Mouse (Mus musculus): ENCODE data around the gene Rhot2. TPM values are rescaled to one million over a fixed set of nuclear protein-coding genes. Genes with fewer than 3 reads are reported as not detected.

Gene Rhot2
- polyA plus RNA-seq, 1 experiment from 2014 or later, result 13.0 TPM

DNA sequence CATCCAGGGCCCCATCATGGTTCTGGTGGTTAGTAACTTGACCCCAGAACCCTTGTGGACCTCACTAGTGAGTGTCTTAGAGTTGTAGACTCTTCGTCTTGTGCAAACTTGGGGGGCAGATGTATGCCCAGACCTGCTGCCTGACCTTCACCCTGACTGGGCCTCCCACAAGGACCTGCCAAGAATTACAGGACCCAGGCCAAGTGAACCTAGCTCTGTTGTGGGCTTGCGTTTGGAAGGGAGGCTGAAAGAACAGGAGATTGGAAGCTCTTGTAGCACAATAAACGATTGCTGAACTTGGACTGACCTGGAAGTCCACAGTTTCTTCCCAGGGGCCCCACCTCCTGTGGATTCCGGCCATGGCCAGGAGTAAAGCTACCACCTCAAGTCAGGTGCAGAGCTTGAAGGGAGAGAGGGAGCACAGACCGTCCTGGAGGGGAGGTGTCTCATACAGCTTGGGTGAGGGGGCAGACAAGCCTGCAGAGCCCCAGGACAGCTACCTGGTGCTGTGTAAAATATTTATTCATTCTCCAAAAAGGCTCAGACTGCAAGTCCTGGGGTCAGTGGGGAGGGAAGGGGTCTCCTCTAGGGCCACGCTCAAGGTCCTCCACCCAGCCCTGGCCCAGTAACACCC lies 10.6 kb downstream of the Rhot2 start:
- ATAC-seq (ENCODE audit: low FRiP score, low TSS enrichment), result no peak
- Histone ChIP-seq H3K36me3 (ENCODE audit: control insufficient read depth, insufficient read depth, low read length) (peaks cover 42% of the 10 kb centered on the region), H3K4me1 (ENCODE audit: control insufficient read depth, insufficient read depth, low read length) (peaks cover 60% of the 10 kb centered on the region)

GRCm38 (mm10) chr17:25833291-25833663 lies 11.4 kb downstream of the Rhot2 start, which contains the start of gene Stub1:
TSS of gene Stub1 (minus strand) at chr17:25833404.
- Histone ChIP-seq H3K27me3 (ENCODE audit: control insufficient read depth, insufficient read depth, low read length) (no peaks in the 10 kb centered on the region), H3K27ac (ENCODE audit: low read depth, low read length) (peak within 1 kb of the TSS; percentile 98), H3K4me3 (ENCODE audit: low read length) (peak within 1 kb of the TSS; percentile 89), H3K9ac (ENCODE audit: low read depth, low read length) (peak within 1 kb of the TSS; percentile 93), H3K4me2 (replicated peaks; ENCODE audit: low read depth, low read length) (peak within 1 kb of the TSS; percentile 95), H3K36me3 (ENCODE audit: control insufficient read depth, insufficient read depth, low read length) (peaks cover 39% of the 10 kb centered on the region), H3K9me3 (ENCODE audit: control insufficient read depth, low read length) (no peaks in the 10 kb centered on the region), H3K4me1 (ENCODE audit: control insufficient read depth, insufficient read depth, low read length) (peaks cover 63% of the 10 kb centered on the region)
- under 1% methylated on average over 24 of the region's 24 CpGs for WGBS
- peak; percentile 64 for ATAC-seq (ENCODE audit: low FRiP score, low TSS enrichment)

More for the DNA sequence above, 10.6 kb downstream of the Rhot2 start:
- Histone ChIP-seq H3K4me3 (ENCODE audit: low read length) (peak overlapping the region; percentile 89), H3K27me3 (ENCODE audit: control insufficient read depth, insufficient read depth, low read length) (no peaks in the 10 kb centered on the region), H3K4me2 (replicated peaks; ENCODE audit: low read depth, low read length) (peak overlapping the region; percentile 95), H3K27ac (ENCODE audit: low read depth, low read length) (peak overlapping the region; percentile 98), H3K9ac (ENCODE audit: low read depth, low read length) (peak overlapping the region; percentile 93), H3K9me3 (ENCODE audit: control insufficient read depth, low read length) (no peaks in the 10 kb centered on the region)
- WGBS, result 17% methylated on average over 6 of the region's 6 CpGs

- H3K4me2 ChIP-seq (replicated peaks; ENCODE audit: low read depth, low read length), result peak overlapping the region; percentile 95
- peak overlapping the region; percentile 98 for H3K27ac ChIP-seq (ENCODE audit: low read depth, low read length)
- H3K9me3 ChIP-seq (ENCODE audit: control insufficient read depth, low read length), result no peaks in the 10 kb centered on the region
- H3K27me3 ChIP-seq (ENCODE audit: control insufficient read depth, insufficient read depth, low read length), result no peaks in the 10 kb centered on the region
- H3K4me3 ChIP-seq (ENCODE audit: low read length), result peak overlapping the region; percentile 89
- peaks cover 62% of the 10 kb centered on the region for H3K4me1 ChIP-seq (ENCODE audit: control insufficient read depth, insufficient read depth, low read length)
- WGBS, result under 1% methylated on average over 55 of the region's 77 CpGs
- H3K9ac ChIP-seq (ENCODE audit: low read depth, low read length), result peak overlapping the region; percentile 93
- peaks cover 41% of the 10 kb centered on the region for H3K36me3 ChIP-seq (ENCODE audit: control insufficient read depth, insufficient read depth, low read length)
- peak; percentile 91 for ATAC-seq (ENCODE audit: low FRiP score, low TSS enrichment)
These were observed 12.0 kb downstream of the Rhot2 start for GRCm38 (mm10) chr17:25832436-25833290.

- whole genome bisulfite sequencing, result 57% methylated on average over 21 of the region's 21 CpGs
- no peaks in the 10 kb centered on the region for H3K9me3 ChIP-seq (ENCODE audit: control insufficient read depth, low read length)
- H3K4me2 ChIP-seq (replicated peaks; ENCODE audit: low read depth, low read length), result peak overlapping the region; percentile 95
- no peak for ATAC-seq (ENCODE audit: low FRiP score, low TSS enrichment)
- no peak overlapping the region; the same call in 1 of the 2 replicates for H3K27ac ChIP-seq (ENCODE audit: low read depth, low read length)
- H3K4me1 ChIP-seq (ENCODE audit: control insufficient read depth, insufficient read depth, low read length), result peaks cover 52% of the 10 kb centered on the region
- H3K36me3 ChIP-seq (ENCODE audit: control insufficient read depth, insufficient read depth, low read length), result peaks cover 49% of the 10 kb centered on the region
- no peaks in the 10 kb centered on the region for H3K27me3 ChIP-seq (ENCODE audit: control insufficient read depth, insufficient read depth, low read length)
- peak overlapping the region; percentile 93 for H3K9ac ChIP-seq (ENCODE audit: low read depth, low read length)
- peak overlapping the region; percentile 89 for H3K4me3 ChIP-seq (ENCODE audit: low read length)
These were observed 13.0 kb downstream of the Rhot2 start for GRCm38 (mm10) chr17:25831451-25832281.

GRCm38 (mm10) chr17:25830806-25831431 lies 13.7 kb downstream of the Rhot2 start:
- Histone ChIP-seq H3K4me1 (ENCODE audit: control insufficient read depth, insufficient read depth, low read length) (peaks cover 45% of the 10 kb centered on the region), H3K9me3 (ENCODE audit: control insufficient read depth, low read length) (no peaks in the 10 kb centered on the region), H3K9ac (ENCODE audit: low read depth, low read length) (peak overlapping the region; percentile 93), H3K27ac (ENCODE audit: low read depth, low read length) (no peak overlapping the region), H3K4me2 (replicated peaks; ENCODE audit: low read depth, low read length) (peak overlapping the region; percentile 95; the same call in 1 of the 2 replicates), H3K4me3 (ENCODE audit: low read length) (peak overlapping the region; percentile 89), H3K36me3 (ENCODE audit: control insufficient read depth, insufficient read depth, low read length) (peaks cover 56% of the 10 kb centered on the region), H3K27me3 (ENCODE audit: control insufficient read depth, insufficient read depth, low read length) (no peaks in the 10 kb centered on the region)
- ATAC-seq (ENCODE audit: low FRiP score, low TSS enrichment), result no peak
- 85% methylated on average over 14 of the region's 14 CpGs for WGBS

GRCm38 (mm10) chr17:25830200-25830753 lies 14.4 kb downstream of the Rhot2 start:
- ATAC-seq (ENCODE audit: low FRiP score, low TSS enrichment), result no peak
- Histone ChIP-seq H3K9ac (ENCODE audit: low read depth, low read length) (no peak overlapping the region; the same call in 1 of the 2 replicates), H3K4me3 (ENCODE audit: low read length) (peak overlapping the region; percentile 68), H3K27ac (ENCODE audit: low read depth, low read length) (0 out of 2 replicates have a peak overlapping the region, but pooled peaks have one; percentile 92), H3K4me1 (ENCODE audit: control insufficient read depth, insufficient read depth, low read length) (peaks cover 42% of the 10 kb centered on the region), H3K27me3 (ENCODE audit: control insufficient read depth, insufficient read depth, low read length) (no peaks in the 10 kb centered on the region), H3K4me2 (replicated peaks; ENCODE audit: low read depth, low read length) (peak overlapping the region; percentile 77), H3K36me3 (ENCODE audit: control insufficient read depth, insufficient read depth, low read length) (peaks cover 55% of the 10 kb centered on the region), H3K9me3 (ENCODE audit: control insufficient read depth, low read length) (no peaks in the 10 kb centered on the region)
- 83% methylated on average over 4 of the region's 4 CpGs for WGBS

GRCm38 (mm10) chr17:25829558-25830017 lies 15.1 kb downstream of the Rhot2 start:
- WGBS, result 35% methylated on average over 8 of the region's 8 CpGs
- H3K4me3 ChIP-seq (ENCODE audit: low read length), result peak overlapping the region; percentile 68
- H3K27me3 ChIP-seq (ENCODE audit: control insufficient read depth, insufficient read depth, low read length), result no peaks in the 10 kb centered on the region
- peaks cover 49% of the 10 kb centered on the region for H3K36me3 ChIP-seq (ENCODE audit: control insufficient read depth, insufficient read depth, low read length)
- H3K27ac ChIP-seq (ENCODE audit: low read depth, low read length), result peak overlapping the region; percentile 92
- peak overlapping the region; percentile 77 for H3K9ac ChIP-seq (ENCODE audit: low read depth, low read length)
- peak overlapping the region; percentile 77 for H3K4me2 ChIP-seq (replicated peaks; ENCODE audit: low read depth, low read length)
- H3K9me3 ChIP-seq (ENCODE audit: control insufficient read depth, low read length), result no peaks in the 10 kb centered on the region
- peaks cover 42% of the 10 kb centered on the region for H3K4me1 ChIP-seq (ENCODE audit: control insufficient read depth, insufficient read depth, low read length)
- no peak for ATAC-seq (ENCODE audit: low FRiP score, low TSS enrichment)
